Mouse (Mus musculus) heart, embryonic 12.5 days (tissue): ENCODE data around the gene Smoc2. TPM values are rescaled to one million over a fixed set of nuclear protein-coding genes. Genes with fewer than 3 reads are reported as not detected.

Experiments
- ATAC-seq: fragments of 200-750 bp; cut with Nextera tagmentation; 2 replicates; pipeline ENCODE4 v1.8.0; 2017; ENCODE audit warnings: moderate TSS enrichment, moderate library complexity; ENCODE audit not compliant: insufficient number of reproducible peaks, low FRiP score
- H3K27ac ChIP-seq: fragments of 300-500 bp; sonication (generic); 2 replicates; pipeline ENCODE4 v1.5.1; 2016; ENCODE audit warnings: mild to moderate bottlenecking, moderate library complexity; ENCODE audit not compliant: poor library complexity, severe bottlenecking
- H3K27me3 ChIP-seq: fragments of 300-500 bp; sonication (generic); replicated peaks from 2 replicates; pipeline ENCODE4 v1.6.1; 2016; ENCODE audit warnings: mild to moderate bottlenecking, moderate library complexity
- H3K36me3 ChIP-seq: fragments of 300-500 bp; sonication (generic); 2 replicates; pipeline ENCODE4 v1.6.1; 2016; ENCODE audit warnings: mild to moderate bottlenecking, moderate library complexity
- H3K4me1 ChIP-seq: fragments of 300-500 bp; sonication (generic); replicated peaks from 2 replicates; pipeline ENCODE4 v1.6.1; 2016; ENCODE audit warnings: mild to moderate bottlenecking
- H3K4me2 ChIP-seq: fragments of 300-500 bp; sonication (generic); 2 replicates; pipeline ENCODE4 v1.6.1; 2016; ENCODE audit warnings: mild to moderate bottlenecking, moderate library complexity
- H3K4me3 ChIP-seq: fragments of 300-500 bp; sonication (generic); 2 replicates; pipeline ENCODE4 v1.5.1; 2016; ENCODE audit warnings: mild to moderate bottlenecking
- H3K9ac ChIP-seq: fragments of 300-500 bp; sonication (generic); 2 replicates; pipeline ENCODE4 v1.6.1; 2016; ENCODE audit warnings: mild to moderate bottlenecking, moderate library complexity
- H3K9me3 ChIP-seq: fragments of 300-500 bp; sonication (generic); replicated peaks from 2 replicates; pipeline ENCODE4 v1.6.1; 2016; ENCODE audit warnings: mild to moderate bottlenecking, moderate library complexity
- WGBS: fragments of 180-500 bp; shearing (Covaris S2); methylation state at CpG from one replicate; pipeline ENCODE4 v1.1.7; 2016; 5-methylcytosine and 5-hydroxymethylcytosine counted together
- polyA plus RNA-seq: library from polyadenylated mRNA; unstranded; fragments of >200 nt; fragmentation: Nextera tagmentation; extraction: Ambion mirVana; gene quantifications from 2 replicates; pipeline ENCODE4 v1.2.1, GENCODE M21; 2016

The Smoc2 gene
- polyA plus RNA-seq, 1 experiment from 2014 or later = 30.7 TPM

- peaks cover 12% of the 10 kb centered on the region for H3K4me1 ChIP-seq
- H3K36me3 ChIP-seq = no peaks in the 10 kb centered on the region
- no peaks in the 10 kb centered on the region for H3K9me3 ChIP-seq
- WGBS = 23% methylated on average over 4 of the region's 4 CpGs
- H3K27ac ChIP-seq = no peak overlapping the region
- H3K9ac ChIP-seq = no peak overlapping the region
- H3K4me3 ChIP-seq = no peak overlapping the region
- no peak for ATAC-seq
- H3K27me3 ChIP-seq = peaks cover 70% of the 10 kb centered on the region
- H3K4me2 ChIP-seq = no peak overlapping the region
Observed at GRCm38 (mm10) chr17:14249595-14249994, 29.7 kb upstream of the Smoc2 start.

- H3K9ac ChIP-seq = no peak overlapping the region
- no peak overlapping the region for H3K4me3 ChIP-seq
- H3K4me2 ChIP-seq = no peak overlapping the region
- H3K9me3 ChIP-seq = no peaks in the 10 kb centered on the region
- no peak for ATAC-seq
- no peak overlapping the region for H3K27ac ChIP-seq
- H3K27me3 ChIP-seq = peaks cover 70% of the 10 kb centered on the region
- peaks cover 15% of the 10 kb centered on the region for H3K4me1 ChIP-seq
- 80% methylated on average over 8 of the region's 8 CpGs for WGBS
- H3K36me3 ChIP-seq = no peaks in the 10 kb centered on the region
Observed at GRCm38 (mm10) chr17:14250401-14250800, 28.9 kb upstream of the Smoc2 start.

DNA sequence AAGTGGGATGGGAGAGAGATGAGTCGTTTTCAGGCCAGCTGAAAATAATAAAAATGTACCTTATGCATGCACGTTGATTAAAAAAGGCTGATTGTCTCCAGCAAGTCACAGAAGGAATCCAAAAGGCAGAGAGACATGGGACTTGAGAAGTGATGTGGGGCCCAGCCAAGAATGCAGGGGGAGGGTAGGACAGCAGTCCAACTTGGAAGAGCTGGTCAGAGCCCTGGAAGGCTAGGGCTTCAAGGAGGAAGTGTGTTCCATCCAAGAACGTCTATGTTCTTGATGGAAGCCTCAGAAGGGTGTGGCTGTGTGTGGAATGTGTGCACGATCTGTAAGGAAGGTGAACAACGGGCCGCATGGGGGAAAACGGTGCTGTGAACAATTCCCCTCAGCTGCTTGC, 26.9 kb upstream of the Smoc2 start:
- Histone ChIP-seq H3K27me3 (peaks cover 71% of the 10 kb centered on the region), H3K4me3 (no peak overlapping the region), H3K4me2 (no peak overlapping the region), H3K9ac (no peak overlapping the region), H3K27ac (no peak overlapping the region), H3K36me3 (no peaks in the 10 kb centered on the region), H3K9me3 (no peaks in the 10 kb centered on the region), H3K4me1 (peaks cover 15% of the 10 kb centered on the region)
- no peak for ATAC-seq
- 58% methylated on average over 7 of the region's 7 CpGs for WGBS

DNA sequence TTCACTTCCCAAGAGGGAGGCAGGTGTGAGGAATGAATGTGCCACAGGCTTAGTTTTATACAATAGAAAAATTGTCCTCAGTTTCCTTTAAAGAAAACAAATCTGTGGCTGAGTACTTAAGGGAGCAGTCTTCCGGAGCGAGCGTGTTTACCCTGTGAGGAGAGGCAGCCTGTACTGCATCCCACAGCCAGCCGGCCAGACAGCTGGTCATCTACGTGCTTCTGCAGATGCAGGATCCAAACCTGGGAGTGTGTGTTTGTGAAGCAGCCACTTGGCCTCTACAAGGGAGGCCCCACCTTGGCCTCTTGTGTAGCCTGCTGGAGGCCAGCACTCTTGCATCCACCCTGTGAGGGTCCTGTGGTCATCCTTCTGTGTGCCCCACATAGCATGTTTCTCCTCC, 24.7 kb upstream of the Smoc2 start:
- 62% methylated on average over 5 of the region's 5 CpGs for WGBS
- peaks cover 13% of the 10 kb centered on the region for H3K4me1 ChIP-seq
- ATAC-seq = no peak

DNA sequence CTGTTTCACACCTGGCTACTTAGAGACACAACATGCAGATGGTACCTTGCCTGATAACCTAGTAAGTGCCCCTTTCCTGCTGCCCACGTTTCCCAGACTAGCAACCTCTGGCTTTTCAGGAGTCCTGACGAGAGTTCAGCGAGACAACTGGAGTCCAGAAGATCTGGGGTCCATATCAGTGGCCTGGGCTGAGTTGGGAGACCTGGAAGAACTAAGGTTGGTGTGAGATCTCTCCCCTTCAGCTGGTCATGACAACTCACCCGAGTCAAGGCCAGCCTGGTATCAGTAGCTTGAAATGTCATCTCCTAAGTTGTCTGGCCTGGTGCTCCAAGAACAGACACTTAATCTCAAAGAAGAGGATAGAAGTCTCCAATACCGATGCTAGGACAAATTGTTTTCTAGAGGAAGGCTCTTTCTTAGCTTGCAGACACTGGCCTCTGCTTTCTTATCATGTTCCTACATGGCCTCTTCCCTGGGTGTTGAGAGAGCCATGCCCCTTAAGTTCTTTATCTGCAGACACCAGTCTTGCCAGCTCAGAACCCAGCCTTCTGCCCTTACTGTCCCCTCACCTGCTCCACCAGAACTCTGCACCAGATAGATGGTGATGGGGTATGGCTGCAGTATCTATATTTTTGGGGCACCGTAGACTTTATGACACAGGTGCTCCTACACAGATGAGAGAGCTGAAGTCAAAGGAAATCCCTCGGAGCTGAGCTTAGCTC, 21.3 kb upstream of the Smoc2 start:
- Histone ChIP-seq H3K9ac (no peak overlapping the region), H3K27me3 (peaks cover 62% of the 10 kb centered on the region), H3K4me3 (no peak overlapping the region), H3K4me1 (peaks cover 15% of the 10 kb centered on the region), H3K27ac (no peak overlapping the region), H3K4me2 (no peak overlapping the region), H3K9me3 (no peaks in the 10 kb centered on the region), H3K36me3 (no peaks in the 10 kb centered on the region)
- 64% methylated on average over 7 of the region's 7 CpGs for WGBS
- no peak for ATAC-seq

More for the DNA sequence above, 24.7 kb upstream of the Smoc2 start:
- Histone ChIP-seq H3K9me3 (no peaks in the 10 kb centered on the region), H3K36me3 (no peaks in the 10 kb centered on the region), H3K27ac (no peak overlapping the region), H3K4me2 (no peak overlapping the region), H3K27me3 (peaks cover 71% of the 10 kb centered on the region), H3K9ac (no peak overlapping the region), H3K4me3 (no peak overlapping the region)

GRCm38 (mm10) chr17:14258906-14259305, 20.4 kb upstream of the Smoc2 start:
- Histone ChIP-seq H3K27ac (no peak overlapping the region), H3K36me3 (no peaks in the 10 kb centered on the region)

GRCm38 (mm10) chr17:14260966-14261365, 18.3 kb upstream of the Smoc2 start:
- H3K27ac ChIP-seq = no peak overlapping the region
- H3K27me3 ChIP-seq = peaks cover 48% of the 10 kb centered on the region
- no peak overlapping the region for H3K9ac ChIP-seq
- no peaks in the 10 kb centered on the region for H3K36me3 ChIP-seq
- no peak overlapping the region for H3K4me3 ChIP-seq
- ATAC-seq = no peak
- 81% methylated on average over 3 of the region's 3 CpGs for WGBS
- no peaks in the 10 kb centered on the region for H3K9me3 ChIP-seq
- no peak overlapping the region for H3K4me2 ChIP-seq
- peaks cover 19% of the 10 kb centered on the region for H3K4me1 ChIP-seq

More at GRCm38 (mm10) chr17:14258906-14259305, 20.4 kb upstream of the Smoc2 start:
- Histone ChIP-seq H3K4me3 (no peak overlapping the region), H3K4me1 (peaks cover 23% of the 10 kb centered on the region), H3K9ac (no peak overlapping the region), H3K4me2 (no peak overlapping the region), H3K27me3 (peaks cover 56% of the 10 kb centered on the region), H3K9me3 (no peaks in the 10 kb centered on the region)
- no peak for ATAC-seq
- WGBS = 40% methylated on average over 6 of the region's 6 CpGs

DNA sequence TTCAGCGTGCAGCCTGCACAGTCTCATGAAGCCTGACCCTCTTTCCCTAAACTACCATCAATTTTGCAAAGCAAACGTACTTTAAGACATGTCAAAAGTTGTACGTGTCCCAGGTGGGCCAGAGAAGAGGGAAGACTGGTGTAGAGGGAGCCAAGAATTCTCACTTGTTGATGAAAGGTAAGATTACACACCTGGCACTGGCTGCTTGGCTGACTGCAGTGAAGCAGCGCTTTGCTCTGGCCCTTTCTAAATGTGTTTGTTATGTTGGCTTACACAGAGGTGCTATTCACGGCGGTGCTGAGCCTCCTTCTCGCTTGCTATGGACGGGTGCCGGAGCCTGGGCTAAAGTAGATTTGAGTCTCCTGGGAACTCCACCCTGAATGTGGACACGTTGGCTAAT, 17.1 kb upstream of the Smoc2 start:
- Histone ChIP-seq H3K4me1 (peaks cover 19% of the 10 kb centered on the region), H3K36me3 (no peaks in the 10 kb centered on the region), H3K9me3 (no peaks in the 10 kb centered on the region), H3K9ac (no peak overlapping the region), H3K4me2 (no peak overlapping the region), H3K27ac (no peak overlapping the region), H3K4me3 (no peak overlapping the region), H3K27me3 (peaks cover 44% of the 10 kb centered on the region)
- WGBS = 79% methylated on average over 10 of the region's 10 CpGs
- ATAC-seq = no peak

- H3K27me3 ChIP-seq = peaks cover 60% of the 10 kb centered on the region
- no peaks in the 10 kb centered on the region for H3K36me3 ChIP-seq
- no peak overlapping the region for H3K9ac ChIP-seq
- peaks cover 14% of the 10 kb centered on the region for H3K4me1 ChIP-seq
- 74% methylated on average over 4 of the region's 4 CpGs for WGBS
- no peak overlapping the region for H3K4me2 ChIP-seq
- ATAC-seq = no peak
- no peak overlapping the region for H3K27ac ChIP-seq
- H3K9me3 ChIP-seq = no peaks in the 10 kb centered on the region
- H3K4me3 ChIP-seq = no peak overlapping the region
Observed at GRCm38 (mm10) chr17:14268001-14268400, 11.3 kb upstream of the Smoc2 start.

DNA sequence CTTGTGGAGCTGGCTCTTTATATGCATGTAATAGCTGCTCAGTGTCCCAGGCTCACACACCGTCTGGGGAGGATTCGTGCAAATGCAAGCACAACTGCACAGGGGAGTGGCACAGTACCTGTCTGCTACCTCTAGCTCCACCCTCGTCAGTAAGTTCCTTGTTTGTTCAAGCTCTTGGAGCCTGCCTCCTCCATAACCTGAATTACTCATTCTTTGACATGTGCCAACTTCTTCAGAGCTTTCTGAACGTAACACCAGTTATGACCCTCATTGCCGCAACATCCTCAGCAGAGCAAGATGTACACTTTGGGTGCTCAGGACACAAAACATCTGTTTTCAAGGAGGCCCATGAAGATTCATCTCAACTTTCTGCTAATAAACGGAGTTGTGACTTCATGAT, 5.9 kb upstream of the Smoc2 start:
- H3K4me1 ChIP-seq = no peaks in the 10 kb centered on the region
- no peaks in the 10 kb centered on the region for H3K9me3 ChIP-seq
- no peak for ATAC-seq
- no peak overlapping the region for H3K9ac ChIP-seq
- WGBS = 77% methylated on average over 6 of the region's 6 CpGs
- peaks cover 90% of the 10 kb centered on the region for H3K27me3 ChIP-seq
- no peak overlapping the region for H3K4me2 ChIP-seq
- H3K4me3 ChIP-seq = no peak overlapping the region
- no peak overlapping the region for H3K27ac ChIP-seq
- no peaks in the 10 kb centered on the region for H3K36me3 ChIP-seq

GRCm38 (mm10) chr17:14277310-14277709, 2.0 kb upstream of the Smoc2 start:
- H3K4me3 ChIP-seq = no peak overlapping the region
- no peak overlapping the region for H3K27ac ChIP-seq
- H3K9me3 ChIP-seq = no peaks in the 10 kb centered on the region
- no peak overlapping the region for H3K4me2 ChIP-seq
- 77% methylated on average over 7 of the region's 7 CpGs for WGBS
- ATAC-seq = no peak
- no peak overlapping the region for H3K9ac ChIP-seq
- H3K4me1 ChIP-seq = peaks cover 9% of the 10 kb centered on the region
- no peaks in the 10 kb centered on the region for H3K36me3 ChIP-seq
- H3K27me3 ChIP-seq = peaks cover 96% of the 10 kb centered on the region

GRCm38 (mm10) chr17:14279966-14280300, 627 bp downstream of the Smoc2 start:
- H3K36me3 ChIP-seq = no peaks in the 10 kb centered on the region
- 4% methylated on average over 10 of the region's 10 CpGs for WGBS
- no peak overlapping the region for H3K9ac ChIP-seq
- peak overlapping the region; percentile 52 for H3K4me3 ChIP-seq
- peaks cover 98% of the 10 kb centered on the region for H3K27me3 ChIP-seq
- H3K4me2 ChIP-seq = peak overlapping the region; percentile 84
- H3K27ac ChIP-seq = no peak overlapping the region
- no peaks in the 10 kb centered on the region for H3K9me3 ChIP-seq
- no peak for ATAC-seq
- peaks cover 9% of the 10 kb centered on the region for H3K4me1 ChIP-seq
